Mouse (Mus musculus): Measurements from ENCODE around the gene Gm8251.
"Not testable (repeated sequence)": the region's sequence is repeated elsewhere in the genome, so short reads cannot be mapped to it uniquely, and the experiment has no call there.

Gm8251 gene

GRCm38 (mm10) chr1:44061836-44062235 lies at the start of gene Gm8251:
Gene Gm8251, minus strand, starts transcription at chr1:44061936.
- DNase-seq: no peak

- no peak for DNase-seq
Observed at GRCm38 (mm10) chr1:44102939-44103338, 41.2 kb upstream of the Gm8251 start.

GRCm38 (mm10) chr1:44102259-44102717 lies 40.6 kb upstream of the Gm8251 start, which contains the start of gene Tex30:
Gene Tex30, minus strand, starts transcription at chr1:44102441.
- peak; percentile 97 for DNase-seq

GRCm38 (mm10) chr1:44101448-44102225 lies 39.9 kb upstream of the Gm8251 start:
- peak; percentile 47 for DNase-seq

GRCm38 (mm10) chr1:44064625-44065024 lies 2.9 kb upstream of the Gm8251 start:
- peak; percentile 74 for DNase-seq

- DNase-seq: no peak
Observed at GRCm38 (mm10) chr1:44063439-44063838, 1.7 kb upstream of the Gm8251 start.

- DNase-seq: no peak
Observed at GRCm38 (mm10) chr1:44057805-44058204, 3.9 kb downstream of the Gm8251 start.

GRCm38 (mm10) chr1:44046556-44046955 lies 15.2 kb downstream of the Gm8251 start:
- no peak for DNase-seq

GRCm38 (mm10) chr1:44045689-44046088 lies 16.0 kb downstream of the Gm8251 start:
- not testable (repeated sequence) for DNase-seq

- no peak for DNase-seq
Observed at GRCm38 (mm10) chr1:44042555-44042915, 19.2 kb downstream of the Gm8251 start.

GRCm38 (mm10) chr1:44041797-44042554 lies 19.8 kb downstream of the Gm8251 start:
- peak; percentile 77 for DNase-seq

GRCm38 (mm10) chr1:44032948-44033347 lies 28.8 kb downstream of the Gm8251 start:
- no peak for DNase-seq

GRCm38 (mm10) chr1:44032213-44032612 lies 29.5 kb downstream of the Gm8251 start:
- no peak for DNase-seq

GRCm38 (mm10) chr1:44027651-44028050 lies 34.1 kb downstream of the Gm8251 start:
- DNase-seq: peak; percentile 11

- no peak for DNase-seq
Observed at GRCm38 (mm10) chr1:44022656-44023055, 39.1 kb downstream of the Gm8251 start.

- DNase-seq: no peak
Observed at GRCm38 (mm10) chr1:44019934-44020333, 41.8 kb downstream of the Gm8251 start, which contains the start of gene Mettl21c. Gene Mettl21c, minus strand, starts transcription at chr1:44020034.

- no peak for DNase-seq
Observed at GRCm38 (mm10) chr1:44015556-44015955, 46.2 kb downstream of the Gm8251 start.
